Mouse (Mus musculus) heart, postnatal 0 days (tissue): ENCODE results near the gene Dnmt1.

Experiments used
- CTCF ChIP-seq: IDR thresholded peaks from 2 replicates; pipeline ENCODE4 v1.5.1; 2016; ENCODE audit warnings: antibody characterized with exemption, control low read depth, low read depth
- EP300 ChIP-seq: IDR thresholded peaks from 2 replicates; pipeline ENCODE4 v1.6.1; 2016; ENCODE audit warnings: antibody characterized with exemption, low read depth

- TF ChIP-seq CTCF (no peak), EP300 (no peak)
Measured at GRCm38 (mm10) chr9:20966008-20966407, 6.3 kb upstream of the Dnmt1 start.
